Mouse (Mus musculus) bone marrow, adult 2 months (tissue): ENCODE measurements at regions not wholly inside any gene's neighbourhood (a gene's known extent, or its start where the extent isn't known, plus 50 kb on each side); places are given as distances from the start of the nearest gene placed in this dataset.

Experiments
- CTCF ChIP-seq: fragments of 200-500 bp; IDR thresholded peaks from 2 replicates; pipeline ENCODE4 v1.5.1; 2011; ENCODE audit warnings: low read length, control low read depth; ENCODE audit not compliant: control insufficient read depth, insufficient read depth
- POLR2A ChIP-seq: fragments of 200-500 bp; IDR thresholded peaks from 2 replicates; pipeline ENCODE4 v1.6.1; 2011; ENCODE audit warnings: low read depth, mild to moderate bottlenecking, control low read depth, low read length, borderline replicate concordance; ENCODE audit not compliant: control insufficient read depth

DNA sequence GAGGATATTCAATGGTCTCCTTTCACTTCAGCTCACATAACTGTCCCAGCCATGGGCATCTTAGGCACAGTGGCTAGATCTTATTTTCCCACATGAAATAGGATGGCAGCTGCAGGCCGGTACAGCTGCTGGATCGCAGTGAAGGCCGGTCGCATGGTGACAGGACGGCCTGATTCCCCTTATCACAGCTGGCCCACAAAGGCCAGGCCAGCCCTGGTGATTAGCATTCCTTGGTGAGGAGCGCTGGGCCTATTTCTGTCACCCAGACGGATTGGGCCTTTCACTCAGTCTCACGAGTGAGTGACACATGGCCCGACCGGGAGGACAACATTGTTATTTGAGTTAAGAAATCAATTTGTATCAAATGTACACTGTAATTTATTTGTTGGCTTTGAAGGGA lies 178.8 kb downstream of the Irx1 start:
- TF ChIP-seq CTCF = no peak
- no peak for TF ChIP-seq POLR2A
